Mouse (Mus musculus): ENCODE measurements at regions not wholly inside any gene's neighbourhood (a gene's known extent, or its start where the extent isn't known, plus 50 kb on each side); places are given as distances from the start of the nearest gene placed in this dataset.

DNA sequence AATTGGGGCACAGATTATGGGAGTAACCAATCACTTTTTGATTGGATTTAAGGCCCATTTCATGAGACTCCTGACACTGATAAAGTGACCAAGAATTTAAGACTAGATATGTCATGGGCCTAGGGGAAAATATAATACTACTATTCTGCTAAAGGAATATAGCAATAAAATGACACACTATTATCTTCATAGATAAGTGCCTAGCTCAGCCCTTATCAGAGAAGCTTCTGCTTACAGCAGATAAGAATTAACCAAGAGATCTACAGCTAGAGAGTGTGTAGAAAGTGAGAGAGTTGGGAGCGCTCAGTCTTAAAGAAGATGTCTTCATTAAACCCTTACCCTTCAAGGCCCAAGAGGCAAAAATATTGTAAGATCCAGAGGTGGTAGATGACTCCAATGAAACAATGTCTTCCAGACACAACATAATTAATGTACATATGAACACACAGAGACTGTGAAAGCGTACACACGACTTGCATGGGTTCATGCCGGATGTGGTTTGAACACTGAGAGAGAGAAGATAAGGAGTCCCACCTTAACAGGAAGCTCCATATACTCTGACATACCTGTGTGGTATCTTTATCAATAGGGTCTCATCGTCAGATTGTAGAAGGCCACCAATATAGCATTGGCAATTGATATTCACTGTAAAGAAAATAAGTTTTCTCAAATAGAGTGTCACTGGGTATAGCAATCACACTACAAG lies 252.1 kb downstream of the Gsdmc2 start:
- H3K4me3 ChIP-seq (ENCODE audit: extremely low read depth, insufficient read depth, insufficient read length): no peak overlapping the region
- H3K36me3 ChIP-seq (ENCODE audit: control insufficient read depth, insufficient read depth, low read length): no peaks in the 10 kb centered on the region
- H3K27ac ChIP-seq (ENCODE audit: insufficient read depth, low read length): no peak overlapping the region
- no peaks in the 10 kb centered on the region for H3K27me3 ChIP-seq (ENCODE audit: control insufficient read depth, insufficient read depth, low read length)
- H3K4me1 ChIP-seq (ENCODE audit: control insufficient read depth, insufficient read depth, insufficient read length): no peaks in the 10 kb centered on the region
- TF ChIP-seq POLR2A (IDR thresholded peaks at IDR 0.05; ENCODE audit: low read depth, low read length) (no peak), CTCF (IDR thresholded peaks at IDR 0.05; ENCODE audit: extremely low read depth, insufficient read depth, insufficient read length, insufficient replicate concordance) (no peak)
- DNase-seq (ENCODE audit: low read depth in 1 of 2, low spot score in 2 of 2): no peak
- WGBS: 90% methylated on average over 5 of the region's 5 CpGs

DNA sequence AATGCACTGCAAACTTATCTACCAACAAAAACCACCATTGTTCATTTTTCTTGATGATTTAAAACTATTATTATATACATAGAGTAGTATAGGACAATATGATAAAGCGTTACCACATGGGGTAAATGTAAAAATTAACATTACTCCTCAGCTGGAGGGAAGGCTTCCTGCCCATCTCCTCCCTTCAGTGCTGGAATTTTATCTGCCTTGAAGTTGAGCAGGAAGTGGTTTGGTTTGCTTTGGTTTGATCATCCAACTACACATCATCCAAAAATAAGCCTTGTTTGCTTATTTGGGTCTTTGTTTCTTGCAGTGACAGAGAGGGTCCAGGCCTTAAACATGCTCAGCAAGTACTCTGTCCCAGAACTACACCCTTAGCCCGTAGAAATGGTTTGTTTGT lies 285.7 kb downstream of the Gsdmc2 start:
- TF ChIP-seq POLR2A (IDR thresholded peaks at IDR 0.05; ENCODE audit: low read depth, low read length) (no peak), CTCF (IDR thresholded peaks at IDR 0.05; ENCODE audit: extremely low read depth, insufficient read depth, insufficient read length, insufficient replicate concordance) (no peak)
- H3K27me3 ChIP-seq (ENCODE audit: control insufficient read depth, insufficient read depth, low read length): no peaks in the 10 kb centered on the region
- no peak overlapping the region for H3K4me3 ChIP-seq (ENCODE audit: extremely low read depth, insufficient read depth, insufficient read length)
- H3K36me3 ChIP-seq (ENCODE audit: control insufficient read depth, insufficient read depth, low read length): no peaks in the 10 kb centered on the region
- H3K4me1 ChIP-seq (ENCODE audit: control insufficient read depth, insufficient read depth, insufficient read length): no peaks in the 10 kb centered on the region
- no peak overlapping the region for H3K27ac ChIP-seq (ENCODE audit: insufficient read depth, low read length)
- 59% methylated on average over 2 of the region's 2 CpGs for WGBS
- DNase-seq (ENCODE audit: low read depth in 1 of 2, low spot score in 2 of 2): no peak

- Histone ChIP-seq H3K4me1 (ENCODE audit: control insufficient read depth, insufficient read depth, insufficient read length) (no peaks in the 10 kb centered on the region), H3K4me3 (ENCODE audit: extremely low read depth, insufficient read depth, insufficient read length) (no peak overlapping the region), H3K36me3 (ENCODE audit: control insufficient read depth, insufficient read depth, low read length) (no peaks in the 10 kb centered on the region), H3K27ac (ENCODE audit: insufficient read depth, low read length) (no peak overlapping the region), H3K27me3 (ENCODE audit: control insufficient read depth, insufficient read depth, low read length) (no peaks in the 10 kb centered on the region)
- no peak for TF ChIP-seq CTCF (IDR thresholded peaks at IDR 0.05; ENCODE audit: extremely low read depth, insufficient read depth, insufficient read length, insufficient replicate concordance)
- no peak for TF ChIP-seq POLR2A (IDR thresholded peaks at IDR 0.05; ENCODE audit: low read depth, low read length)
- WGBS: 83% methylated on average over 1 of the region's 1 CpGs
- DNase-seq (ENCODE audit: low read depth in 1 of 2, low spot score in 2 of 2): no peak
These were observed 286.3 kb downstream of the Gsdmc2 start for GRCm38 (mm10) chr15:63558691-63559090.

DNA sequence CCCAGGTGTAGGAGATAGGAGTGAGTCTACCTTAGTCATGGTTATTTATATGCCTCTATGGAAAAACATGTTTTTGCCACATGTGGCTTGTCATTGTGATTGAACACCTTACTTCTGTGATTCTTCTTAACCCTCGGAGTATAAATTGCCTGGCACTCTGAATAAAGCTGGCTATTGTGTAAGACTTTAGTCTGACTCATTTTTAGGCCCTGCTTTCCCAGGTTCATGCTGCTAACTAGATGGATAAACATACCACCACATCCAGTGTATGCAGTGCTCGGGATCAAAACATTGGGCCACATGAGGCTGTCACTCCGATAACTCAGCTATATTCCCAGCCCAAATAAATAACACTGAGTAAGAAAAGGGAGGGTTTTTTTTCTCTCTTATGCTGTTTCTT lies 287.2 kb downstream of the Gsdmc2 start:
- TF ChIP-seq POLR2A (IDR thresholded peaks at IDR 0.05; ENCODE audit: low read depth, low read length): no peak
- no peak for TF ChIP-seq CTCF (IDR thresholded peaks at IDR 0.05; ENCODE audit: extremely low read depth, insufficient read depth, insufficient read length, insufficient replicate concordance)
- Histone ChIP-seq H3K27ac (ENCODE audit: insufficient read depth, low read length) (no peak overlapping the region), H3K27me3 (ENCODE audit: control insufficient read depth, insufficient read depth, low read length) (no peaks in the 10 kb centered on the region), H3K4me1 (ENCODE audit: control insufficient read depth, insufficient read depth, insufficient read length) (no peaks in the 10 kb centered on the region), H3K4me3 (ENCODE audit: extremely low read depth, insufficient read depth, insufficient read length) (no peak overlapping the region), H3K36me3 (ENCODE audit: control insufficient read depth, insufficient read depth, low read length) (no peaks in the 10 kb centered on the region)
- 94% methylated on average over 3 of the region's 3 CpGs for WGBS
- no peak for DNase-seq (ENCODE audit: low read depth in 1 of 2, low spot score in 2 of 2)

- no peak for TF ChIP-seq POLR2A (IDR thresholded peaks at IDR 0.05; ENCODE audit: low read depth, low read length)
- no peak for TF ChIP-seq CTCF (IDR thresholded peaks at IDR 0.05; ENCODE audit: extremely low read depth, insufficient read depth, insufficient read length, insufficient replicate concordance)
- Histone ChIP-seq H3K4me3 (ENCODE audit: extremely low read depth, insufficient read depth, insufficient read length) (no peak overlapping the region), H3K27me3 (ENCODE audit: control insufficient read depth, insufficient read depth, low read length) (no peaks in the 10 kb centered on the region), H3K4me1 (ENCODE audit: control insufficient read depth, insufficient read depth, insufficient read length) (no peaks in the 10 kb centered on the region), H3K27ac (ENCODE audit: insufficient read depth, low read length) (no peak overlapping the region), H3K36me3 (ENCODE audit: control insufficient read depth, insufficient read depth, low read length) (no peaks in the 10 kb centered on the region)
- no peak for DNase-seq (ENCODE audit: low read depth in 1 of 2, low spot score in 2 of 2)
- 88% methylated on average over 5 of the region's 5 CpGs for WGBS
These were observed 291.4 kb downstream of the Gsdmc2 start for GRCm38 (mm10) chr15:63553597-63553996.

DNA sequence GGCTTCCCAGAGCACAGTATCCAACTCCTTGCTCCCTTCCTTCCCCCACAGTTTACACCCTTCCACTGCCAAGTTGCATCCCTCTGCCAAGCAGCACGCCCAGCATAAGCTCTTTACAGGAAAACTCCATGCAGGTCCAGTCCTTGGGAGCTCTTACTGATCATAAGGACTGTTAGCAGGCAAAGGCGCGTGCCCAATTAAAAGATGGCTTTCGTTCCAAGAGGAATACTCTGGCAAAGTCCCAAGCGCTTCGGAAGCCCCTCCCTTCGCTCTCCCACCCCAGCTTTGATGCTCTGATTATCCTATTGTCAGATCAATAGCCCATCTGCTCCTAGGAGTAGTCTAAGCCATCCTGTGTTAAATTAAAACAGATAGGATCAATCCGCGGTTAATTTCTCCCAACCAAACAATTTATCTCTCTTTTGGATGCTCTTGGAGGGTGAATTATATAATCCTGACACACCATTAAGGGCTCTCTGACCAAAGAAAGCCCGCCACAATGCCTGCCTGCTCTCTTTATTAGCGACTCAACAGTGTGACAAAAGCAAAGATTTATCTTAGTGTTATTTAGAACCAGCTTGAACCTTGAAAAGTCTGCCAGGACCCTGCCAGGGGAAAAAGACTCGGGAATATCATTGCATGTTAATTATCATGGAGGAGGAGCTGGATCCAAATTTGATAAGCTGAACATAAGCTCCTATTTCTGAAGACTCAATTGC lies 312.5 kb downstream of the Gsdmc2 start:
- Histone ChIP-seq H3K27me3 (ENCODE audit: control insufficient read depth, insufficient read depth, low read length) (no peaks in the 10 kb centered on the region), H3K36me3 (ENCODE audit: control insufficient read depth, insufficient read depth, low read length) (no peaks in the 10 kb centered on the region), H3K4me3 (ENCODE audit: extremely low read depth, insufficient read depth, insufficient read length) (no peak overlapping the region), H3K27ac (ENCODE audit: insufficient read depth, low read length) (no peak overlapping the region), H3K4me1 (ENCODE audit: control insufficient read depth, insufficient read depth, insufficient read length) (no peaks in the 10 kb centered on the region)
- 87% methylated on average over 12 of the region's 12 CpGs for WGBS
- no peak for TF ChIP-seq CTCF (IDR thresholded peaks at IDR 0.05; ENCODE audit: extremely low read depth, insufficient read depth, insufficient read length, insufficient replicate concordance)
- TF ChIP-seq POLR2A (IDR thresholded peaks at IDR 0.05; ENCODE audit: low read depth, low read length): no peak
- no peak for DNase-seq (ENCODE audit: low read depth in 1 of 2, low spot score in 2 of 2)

DNA sequence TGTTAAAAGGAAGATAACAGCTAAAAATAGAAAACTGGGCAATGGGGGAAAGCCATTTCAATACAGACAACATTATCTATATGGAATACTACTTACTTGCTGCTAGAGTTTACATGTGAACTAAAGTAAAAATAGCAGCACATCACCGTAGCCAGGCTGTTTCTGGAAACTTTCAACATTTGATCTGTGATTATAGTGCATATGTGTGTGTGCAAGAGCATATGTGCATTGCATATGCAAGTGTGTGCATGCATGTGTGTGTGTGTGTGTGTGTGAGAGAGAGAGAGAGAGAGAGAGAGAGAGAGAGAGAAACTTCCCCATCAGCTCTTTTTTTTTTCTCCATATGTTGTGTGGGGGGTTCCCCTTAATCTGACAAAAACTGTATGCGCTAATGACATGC lies 317.7 kb downstream of the Gsdmc2 start:
- H3K4me1 ChIP-seq (ENCODE audit: control insufficient read depth, insufficient read depth, insufficient read length): no peaks in the 10 kb centered on the region
- H3K36me3 ChIP-seq (ENCODE audit: control insufficient read depth, insufficient read depth, low read length): no peaks in the 10 kb centered on the region
- H3K27ac ChIP-seq (ENCODE audit: insufficient read depth, low read length): no peak overlapping the region
- H3K4me3 ChIP-seq (ENCODE audit: extremely low read depth, insufficient read depth, insufficient read length): no peak overlapping the region
- DNase-seq (ENCODE audit: low read depth in 1 of 2, low spot score in 2 of 2): no peak
- no peak for TF ChIP-seq CTCF (IDR thresholded peaks at IDR 0.05; ENCODE audit: extremely low read depth, insufficient read depth, insufficient read length, insufficient replicate concordance)
- no peak for TF ChIP-seq POLR2A (IDR thresholded peaks at IDR 0.05; ENCODE audit: low read depth, low read length)
- 90% methylated on average over 2 of the region's 2 CpGs for WGBS
- H3K27me3 ChIP-seq (ENCODE audit: control insufficient read depth, insufficient read depth, low read length): no peaks in the 10 kb centered on the region

All from spleen, adult 2 months (tissue).